Mouse (Mus musculus): Measurements from ENCODE around the gene Des. TPM values are rescaled to one million over a fixed set of nuclear protein-coding genes. Genes with fewer than 3 reads are reported as not detected.

Gene Des
- polyA plus RNA-seq, 1 experiment, result 0.11 TPM

DNA sequence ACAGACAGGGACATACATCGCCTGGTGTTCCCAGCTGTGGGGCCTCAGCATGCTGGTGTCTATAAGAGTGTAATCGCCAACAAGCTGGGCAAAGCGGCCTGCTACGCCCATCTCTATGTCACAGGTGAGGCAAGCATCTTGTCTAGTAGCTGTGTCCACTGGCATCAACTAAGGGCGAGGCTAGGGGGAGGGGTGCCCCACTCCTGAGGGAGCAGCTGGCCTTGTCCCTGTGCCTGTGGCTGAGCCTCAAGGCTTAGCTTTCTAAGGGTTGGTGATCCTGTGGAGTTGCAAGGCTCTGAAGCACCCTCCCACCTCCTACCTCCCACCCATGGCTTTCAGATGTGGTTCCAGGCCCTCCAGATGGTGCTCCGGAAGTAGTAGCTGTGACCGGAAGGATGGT lies 49.8 kb downstream of the Des start:
- Histone ChIP-seq H3K4me1 (peaks cover 5% of the 10 kb centered on the region; the same call in 1 of the 2 replicates), H3K4me3 (replicated peaks) (no peak overlapping the region), H3K9me3 (no peaks in the 10 kb centered on the region), H3K36me3 (replicated peaks; ENCODE audit: low read length) (no peaks in the 10 kb centered on the region), H3K27me3 (replicated peaks) (peaks cover 82% of the 10 kb centered on the region)
- no peak for TF ChIP-seq FLI1 (IDR thresholded peaks at IDR 0.05; ENCODE audit: low read length)
- TF ChIP-seq GATA1 (IDR thresholded peaks at IDR 0.05; ENCODE audit: borderline replicate concordance, low read length), result no peak

DNA sequence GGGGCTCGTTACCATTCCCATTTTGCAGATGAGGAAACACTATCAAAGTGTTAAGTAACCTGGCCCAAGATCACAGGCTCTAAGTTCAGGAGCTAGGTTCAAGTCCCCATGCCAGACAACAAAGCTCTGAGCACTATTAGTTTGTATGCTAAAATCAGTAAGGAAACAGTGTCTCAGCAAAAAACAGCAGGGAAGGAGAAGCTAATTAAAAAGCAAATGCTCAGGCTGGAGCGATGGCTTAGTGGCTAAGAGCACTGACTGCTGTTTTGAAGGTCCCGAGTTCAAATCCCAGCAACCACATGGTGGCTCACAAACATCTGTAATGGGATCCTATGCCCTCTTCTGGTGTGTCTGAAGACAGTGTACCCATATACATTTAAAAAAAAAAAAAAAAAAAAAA lies 52.1 kb downstream of the Des start:
- Histone ChIP-seq H3K4me1 (peaks cover 5% of the 10 kb centered on the region; the same call in 1 of the 2 replicates), H3K36me3 (replicated peaks; ENCODE audit: low read length) (no peaks in the 10 kb centered on the region), H3K4me3 (replicated peaks) (no peak overlapping the region), H3K27me3 (replicated peaks) (peaks cover 80% of the 10 kb centered on the region), H3K9me3 (no peaks in the 10 kb centered on the region)
- TF ChIP-seq FLI1 (IDR thresholded peaks at IDR 0.05; ENCODE audit: low read length) (no peak), GATA1 (IDR thresholded peaks at IDR 0.05; ENCODE audit: borderline replicate concordance, low read length) (no peak)

DNA sequence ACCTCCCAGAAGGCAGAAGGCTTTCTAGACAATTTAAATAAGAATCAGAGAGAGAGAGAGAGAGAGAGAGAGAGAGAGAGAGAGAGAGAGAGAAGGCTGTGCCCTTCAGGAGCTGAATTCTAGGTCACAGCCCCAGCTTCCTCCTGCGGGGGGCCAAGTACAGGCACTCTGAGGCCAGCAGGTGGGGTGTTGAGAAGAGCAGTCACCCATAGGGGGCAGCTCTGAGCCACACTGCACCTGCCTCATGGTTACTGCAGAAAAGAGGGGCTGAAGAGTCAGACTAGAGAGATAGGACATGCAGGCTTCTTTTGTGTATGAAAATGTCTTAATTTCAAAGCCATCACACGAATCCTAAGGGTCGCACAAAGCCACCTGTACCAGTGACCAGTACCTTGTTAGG lies 53.6 kb downstream of the Des start:
- peaks cover 5% of the 10 kb centered on the region; the same call in 1 of the 2 replicates for H3K4me1 ChIP-seq
- no peaks in the 10 kb centered on the region for H3K36me3 ChIP-seq (replicated peaks; ENCODE audit: low read length)
- TF ChIP-seq FLI1 (IDR thresholded peaks at IDR 0.05; ENCODE audit: low read length) (no peak), GATA1 (IDR thresholded peaks at IDR 0.05; ENCODE audit: borderline replicate concordance, low read length) (no peak)
- H3K27me3 ChIP-seq (replicated peaks), result peaks cover 83% of the 10 kb centered on the region
- no peak overlapping the region for H3K4me3 ChIP-seq (replicated peaks)
- no peaks in the 10 kb centered on the region for H3K9me3 ChIP-seq

Other genes with a start within 250 kb of the Des start
- gene Nhej1, start 235.1 kb upstream of the Des start, polyA plus RNA-seq (2012; ENCODE audit: insufficient read depth, low replicate concordance), result 0.66 TPM in 1 of 2 replicates, not detected in the other
- not detected in 2 replicates for gene Slc23a3, start 226.4 kb upstream of the Des start, polyA plus RNA-seq (2012; ENCODE audit: insufficient read depth, low replicate concordance)
- 34.3 and 35.1 TPM in 2 replicates for gene Cnppd1, start 217.6 kb upstream of the Des start, polyA plus RNA-seq (2012; ENCODE audit: insufficient read depth, low replicate concordance)
- 42.4 and 48.9 TPM in 2 replicates for gene Retreg2, start 217.6 kb upstream of the Des start, polyA plus RNA-seq (2012; ENCODE audit: insufficient read depth, low replicate concordance)
- 20.4 and 28.1 TPM in 2 replicates for gene Zfand2b, start 191.7 kb upstream of the Des start, polyA plus RNA-seq (2012; ENCODE audit: insufficient read depth, low replicate concordance)
- gene Abcb6, start 179.9 kb upstream of the Des start, polyA plus RNA-seq (2012; ENCODE audit: insufficient read depth, low replicate concordance), result 6.4 and 12.6 TPM in 2 replicates
- gene Ankzf1, start 168.2 kb upstream of the Des start, polyA plus RNA-seq (2012; ENCODE audit: insufficient read depth, low replicate concordance), result 0.68 and 8.0 TPM in 2 replicates
- 58.1 and 99.4 TPM in 2 replicates for gene Atg9a, start 168.1 kb upstream of the Des start, polyA plus RNA-seq (2012; ENCODE audit: insufficient read depth, low replicate concordance)
- gene Glb1l, start 149.5 kb upstream of the Des start, polyA plus RNA-seq (2012; ENCODE audit: insufficient read depth, low replicate concordance), result 0.47 and 1.1 TPM in 2 replicates
- gene Stk16, start 149.5 kb upstream of the Des start, polyA plus RNA-seq (2012; ENCODE audit: insufficient read depth, low replicate concordance), result 195 and 221 TPM in 2 replicates
- gene Tuba4a, start 140.5 kb upstream of the Des start, polyA plus RNA-seq (2012; ENCODE audit: insufficient read depth, low replicate concordance), result 283 and 585 TPM in 2 replicates
- not detected in 2 replicates for gene A630095N17Rik, start 128.2 kb upstream of the Des start, polyA plus RNA-seq (2012; ENCODE audit: insufficient read depth, low replicate concordance)
- 97.0 and 100 TPM in 2 replicates for gene Dnajb2, start 123.9 kb upstream of the Des start, polyA plus RNA-seq (2012; ENCODE audit: insufficient read depth, low replicate concordance)
- 12.4 and 22.6 TPM in 2 replicates for gene Ptprn, start 95.8 kb upstream of the Des start, polyA plus RNA-seq (2012; ENCODE audit: insufficient read depth, low replicate concordance)
- gene Resp18, start 81.9 kb upstream of the Des start, polyA plus RNA-seq (2012; ENCODE audit: insufficient read depth, low replicate concordance), result 0.26 TPM in 1 of 2 replicates, not detected in the other
- gene Dnpep, start 42.3 kb upstream of the Des start, polyA plus RNA-seq (2012; ENCODE audit: insufficient read depth, low replicate concordance), result 165 and 178 TPM in 2 replicates
- gene Speg, start 15.0 kb downstream of the Des start, polyA plus RNA-seq (2012; ENCODE audit: insufficient read depth, low replicate concordance), result 48.7 TPM in 1 of 2 replicates, not detected in the other
- gene Gmppa, start 75.6 kb downstream of the Des start, polyA plus RNA-seq (2012; ENCODE audit: insufficient read depth, low replicate concordance), result 234 and 693 TPM in 2 replicates
- 0.13 TPM in 1 of 2 replicates, not detected in the other for gene Asic4, start 90.1 kb downstream of the Des start, polyA plus RNA-seq (2012; ENCODE audit: insufficient read depth, low replicate concordance)
- 9.2 and 30.3 TPM in 2 replicates for gene Chpf, start 119.0 kb downstream of the Des start, polyA plus RNA-seq (2012; ENCODE audit: insufficient read depth, low replicate concordance)
- 1.7 TPM in 1 of 2 replicates, not detected in the other for gene Tmem198, start 119.2 kb downstream of the Des start, polyA plus RNA-seq (2012; ENCODE audit: insufficient read depth, low replicate concordance)
- 8.6 and 12.9 TPM in 2 replicates for gene Obsl1, start 146.1 kb downstream of the Des start, polyA plus RNA-seq (2012; ENCODE audit: insufficient read depth, low replicate concordance)
- gene Inha, start 146.7 kb downstream of the Des start, polyA plus RNA-seq (2012; ENCODE audit: insufficient read depth, low replicate concordance), result 2.3 and 2.4 TPM in 2 replicates
- gene Stk11ip, start 161.2 kb downstream of the Des start, polyA plus RNA-seq (2012; ENCODE audit: insufficient read depth, low replicate concordance), result 35.7 and 52.7 TPM in 2 replicates
- gene Slc4a3, start 185.9 kb downstream of the Des start, polyA plus RNA-seq (2012; ENCODE audit: insufficient read depth, low replicate concordance), result 1.9 TPM in 1 of 2 replicates, not detected in the other

All from megakaryocyte, embryonic 14.5 days (primary cell).